Mouse (Mus musculus): Measurements from ENCODE around the gene 4930524J08Rik. TPM values are rescaled to one million over a fixed set of nuclear protein-coding genes. Genes with fewer than 3 reads are reported as not detected.

The 4930524J08Rik gene
- total RNA-seq, 2 experiments from 2014 or later: 1.4 to 2.2 TPM

GRCm38 (mm10) chr5:100012599-100012998 lies 33.7 kb downstream of the 4930524J08Rik start:
- TF ChIP-seq CTCF (conservative IDR thresholded peaks at IDR 0.05): no peak
- no peak overlapping the region for H3K27ac ChIP-seq
- no peak overlapping the region for H3K4me3 ChIP-seq
- DNase-seq (ENCODE audit: low spot score in 2 of 2): no peak

GRCm38 (mm10) chr5:100020089-100020488 lies 41.2 kb downstream of the 4930524J08Rik start:
- no peak for TF ChIP-seq CTCF (conservative IDR thresholded peaks at IDR 0.05)
- Histone ChIP-seq H3K4me3 (no peak overlapping the region), H3K27ac (no peak overlapping the region)
- no peak for DNase-seq (ENCODE audit: low spot score in 2 of 2)

GRCm38 (mm10) chr5:100024403-100024802 lies 45.5 kb downstream of the 4930524J08Rik start:
- no peak for TF ChIP-seq CTCF (conservative IDR thresholded peaks at IDR 0.05)
- no peak overlapping the region for H3K4me3 ChIP-seq
- no peak overlapping the region for H3K27ac ChIP-seq
- no peak for DNase-seq (ENCODE audit: low spot score in 2 of 2)

- DNase-seq (ENCODE audit: low spot score in 2 of 2): no peak
- H3K27ac ChIP-seq: no peak overlapping the region
- no peak overlapping the region for H3K4me3 ChIP-seq
- no peak for TF ChIP-seq CTCF (conservative IDR thresholded peaks at IDR 0.05)
These were observed 46.0 kb downstream of the 4930524J08Rik start for GRCm38 (mm10) chr5:100024868-100025267.

Other genes with a start within 250 kb of the 4930524J08Rik start
- 10 to 100 TPM; 11.1 to 11.9 TPM for gene Rasgef1b, start 250.0 kb upstream of the 4930524J08Rik start, total RNA-seq (2021)
- 1 to 10 TPM; 1.4 to 1.6 TPM for gene Vamp9, start 72.8 kb upstream of the 4930524J08Rik start, total RNA-seq (2021)
- gene Hnrnpd, start 123 bp upstream of the 4930524J08Rik start, total RNA-seq (2021): 100 to 1,000 TPM; 210 to 225 TPM
- gene Hnrnpdl, start 60.6 kb downstream of the 4930524J08Rik start, total RNA-seq (2021): 100 to 1,000 TPM; 203 to 216 TPM
- 10 to 100 TPM; 50.8 to 51.9 TPM for gene Enoph1, start 60.9 kb downstream of the 4930524J08Rik start, total RNA-seq (2021)
- gene Tmem150c, start 180.7 kb downstream of the 4930524J08Rik start, total RNA-seq (2021): 10 to 100 TPM; 79.7 to 88.9 TPM

All from layer of hippocampus, adult 2 months (tissue).